Comparison of ENCODE assay signal across 8 mouse cellular contexts in the genomic region with DNA sequence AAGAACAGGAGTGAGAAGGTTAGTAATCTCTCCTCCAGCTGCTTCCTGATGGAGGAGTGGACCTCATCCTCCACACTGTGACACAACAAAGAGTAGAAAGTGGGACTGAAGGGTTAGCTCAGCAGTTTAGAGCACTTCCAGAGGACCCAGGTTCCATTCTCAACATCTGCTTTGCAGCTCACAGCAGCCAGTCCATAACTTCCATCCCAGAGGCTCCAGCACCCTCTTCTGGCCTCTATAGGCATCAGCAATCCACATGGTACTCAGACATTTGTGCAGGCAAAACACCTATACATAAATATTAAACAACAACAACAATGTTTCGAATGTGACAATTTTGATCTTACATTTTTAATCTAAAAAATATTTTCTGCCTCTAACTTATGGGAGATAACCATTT. TPM values are rescaled to one million over a fixed set of nuclear protein-coding genes. Genes with fewer than 3 reads are reported as not detected.
DNase-seq lines count a peak whose midpoint lies in the region; ATAC-seq and TF ChIP-seq lines count a peak whose summit lies in the region.

No protein-coding gene starts in this region.

- no peak for TF ChIP-seq POLR2A in thymus, adult 2 months (IDR thresholded peaks at IDR 0.05; ENCODE audit: control insufficient read depth, extremely low read depth, insufficient read depth, low read length, poor library complexity)

- no peak for TF ChIP-seq CTCF in thymus, adult 2 months (IDR thresholded peaks at IDR 0.05; ENCODE audit: borderline replicate concordance, control insufficient read depth, extremely low read depth, insufficient read depth, low read length, poor library complexity)
- TF ChIP-seq CTCF in intestine, postnatal 0 days (IDR thresholded peaks at IDR 0.05; ENCODE audit: low read depth) = peak; percentile 79

- ATAC-seq in intestine, postnatal 0 days = no peak
- peak; percentile 70; the same call in 1 of the 2 replicates for ATAC-seq in monocyte, adult 5-6 weeks (replicated peaks; ENCODE audit: insufficient number of reproducible peaks, low FRiP score, low TSS enrichment, poor library complexity, severe bottlenecking)

- H3K4me1 ChIP-seq in thymus, adult 2 months (replicated peaks; ENCODE audit: control insufficient read depth, insufficient read depth, low read length) = no peaks in the 10 kb centered on the region
- no peaks in the 10 kb centered on the region for H3K4me1 ChIP-seq in intestine, postnatal 0 days (replicated peaks; ENCODE audit: control insufficient read depth, insufficient read depth, low read length)

- H3K4me2 ChIP-seq in intestine, postnatal 0 days (replicated peaks; ENCODE audit: low read depth) = no peak overlapping the region

- H3K4me3 ChIP-seq in thymus, adult 2 months (ENCODE audit: control insufficient read depth, insufficient read depth, low read length) = no peak overlapping the region
- H3K4me3 ChIP-seq in intestine, postnatal 0 days (ENCODE audit: low read depth, low read length) = no peak overlapping the region

- no peak overlapping the region for H3K9ac ChIP-seq in intestine, postnatal 0 days (ENCODE audit: low read depth, low read length)

- peak; percentile 31 for DNase-seq in embryo, embryonic 10 days (ENCODE audit: low spot score)
- DNase-seq in embryo, embryonic 9.5 days (ENCODE audit: extremely low spot score) = no peak
- DNase-seq in thymus, adult 2 months = peak; percentile 11
- no peak for DNase-seq in thymus, adult 18-20 months
- DNase-seq in testis, postnatal 10 days (ENCODE audit: low spot score) = no peak
- DNase-seq in layer of hippocampus, adult 9-10 months (ENCODE audit: low spot score) = no peak

- H3K27me3 ChIP-seq in thymus, adult 2 months (ENCODE audit: control insufficient read depth, insufficient read depth, low read length) = no peaks in the 10 kb centered on the region
- H3K27me3 ChIP-seq in intestine, postnatal 0 days (replicated peaks; ENCODE audit: control insufficient read depth, insufficient read depth, low read length) = no peaks in the 10 kb centered on the region

- H3K36me3 ChIP-seq in thymus, adult 2 months (ENCODE audit: control insufficient read depth, insufficient read depth, low read length) = no peaks in the 10 kb centered on the region
- 0 out of 2 replicates have a peak, but pooled peaks cover 3% of the 10 kb centered on the region for H3K36me3 ChIP-seq in intestine, postnatal 0 days (ENCODE audit: control insufficient read depth, insufficient read depth)

- no peak overlapping the region for H3K27ac ChIP-seq in thymus, adult 2 months (ENCODE audit: control insufficient read depth, insufficient read depth, low read length)
- H3K27ac ChIP-seq in intestine, postnatal 0 days (ENCODE audit: low read depth, low read length) = no peak overlapping the region

- 94% methylated on average over 1 of the region's 1 CpGs for whole genome bisulfite sequencing in thymus, adult 2 months
- WGBS in intestine, postnatal 0 days = 93% methylated on average over 1 of the region's 1 CpGs

- no peaks in the 10 kb centered on the region for H3K9me3 ChIP-seq in intestine, postnatal 0 days (ENCODE audit: control insufficient read depth)

RNA-seq across cellular contexts. Expression of a gene that starts 16.9 kb away (rescaled TPM):
- polyA plus RNA-seq in thymus, adult 2 months (2012; rRNA removed) = 40.4 and 41.4 TPM in 2 replicates
- polyA plus RNA-seq in intestine, postnatal 0 days (2015; fragmentation: Nextera tagmentation; extraction: Ambion mirVana) = 19.2 and 21.2 TPM in 2 replicates
- 57.6 to 91.4 TPM (median 58.8 TPM) in 3 replicates for total RNA-seq in monocyte, adult 5-6 weeks (2017)

RNA-seq across cellular contexts. Expression of a gene that starts 17.1 kb away (rescaled TPM):
- polyA plus RNA-seq in thymus, adult 2 months (2012; rRNA removed) = 17.2 and 17.7 TPM in 2 replicates
- 4.0 and 4.2 TPM in 2 replicates for polyA plus RNA-seq in intestine, postnatal 0 days (2015; fragmentation: Nextera tagmentation; extraction: Ambion mirVana)
- total RNA-seq in monocyte, adult 5-6 weeks (2017) = 23.6 to 55.7 TPM (median 29.9 TPM) in 3 replicates

Comparison
In these comparisons a context has a peak if more than half of its experiments do, and no peak if none do; other contexts are left out.
1. DNase-seq: peak in embryo, embryonic 10 days (single experiment) and thymus, adult 2 months (single experiment); none in embryo, embryonic 9.5 days (single experiment), thymus, adult 18-20 months (0 of 2), testis, postnatal 10 days (single experiment) and layer of hippocampus, adult 9-10 months (single experiment).